Mouse (Mus musculus) left cerebral cortex, postnatal 4 days (tissue): Measurements from ENCODE around the gene Narf. TPM values are rescaled to one million over a fixed set of nuclear protein-coding genes. Genes with fewer than 3 reads are reported as not detected.

Source experiments
- DNase-seq: peaks from one replicate; pipeline ENCODE4 v3.0.0-alpha.2; 2022
- intact Hi-C: fragments of 180-260 bp; cut with DNase I; formaldehyde crosslinking; loops from one replicate; pipeline ENCODE4 v1.15.1; 2025
- total RNA-seq, 2 experiments: library from RNA; stranded (reverse); gene quantifications; 2 replicates each; pipeline ENCODE4 v1.2.3; 2021

The Narf gene
- 10 to 100 TPM; 70.6 to 73.2 TPM for total RNA-seq

DNA sequence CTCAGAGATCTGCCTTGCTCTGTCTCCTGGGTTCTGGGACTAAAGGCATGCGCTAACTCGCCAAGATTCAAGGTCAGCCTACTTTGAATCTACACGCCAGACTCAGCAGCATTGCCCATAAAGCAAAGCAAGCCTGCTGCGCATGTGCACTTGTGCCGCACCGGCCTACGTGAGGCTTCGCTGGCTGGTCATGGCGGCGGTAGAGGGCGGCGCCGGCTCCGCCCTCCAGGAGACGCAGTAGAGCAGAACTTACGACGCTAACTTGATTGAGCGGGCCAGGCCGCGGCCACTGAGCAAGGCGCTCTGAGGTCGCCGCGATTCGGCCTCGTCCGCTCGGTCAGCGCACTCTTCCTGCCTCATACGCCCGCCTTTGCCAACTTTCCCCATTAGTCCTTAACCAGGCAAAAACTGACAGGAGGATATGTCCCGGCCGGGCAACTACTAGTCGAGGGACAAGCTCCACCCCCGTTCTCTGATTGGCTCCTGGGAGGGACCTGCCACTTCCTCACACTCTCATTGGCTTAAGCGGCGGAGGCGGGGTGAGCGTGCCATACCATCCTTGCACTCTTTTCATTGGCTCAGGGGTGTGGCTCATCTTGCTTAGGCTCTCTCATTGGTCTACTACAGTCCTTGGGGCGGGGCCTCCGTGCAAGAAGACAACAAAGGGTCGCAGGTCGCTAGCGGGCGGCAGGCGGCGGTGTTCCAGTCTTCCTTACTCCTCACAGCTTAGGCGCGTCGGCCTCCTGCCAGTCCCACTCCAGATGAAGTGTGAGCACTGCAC, at the start of gene Narf:
Gene Narf (plus strand): TSS at position 690 of the 781 bp plus-strand sequence.
- intact Hi-C loops: no loop called here
- DNase-seq: peak; percentile 99

- intact Hi-C loops: no loop called here
Measured at GRCm38 (mm10) chr11:121189681-121190080, 47.4 kb upstream of the Narf start.

GRCm38 (mm10) chr11:121192742-121193141, 44.3 kb upstream of the Narf start:
- intact Hi-C loops: no loop called here
- DNase-seq: no peak

More at GRCm38 (mm10) chr11:121189681-121190080, 47.4 kb upstream of the Narf start:
- no peak for DNase-seq

DNA sequence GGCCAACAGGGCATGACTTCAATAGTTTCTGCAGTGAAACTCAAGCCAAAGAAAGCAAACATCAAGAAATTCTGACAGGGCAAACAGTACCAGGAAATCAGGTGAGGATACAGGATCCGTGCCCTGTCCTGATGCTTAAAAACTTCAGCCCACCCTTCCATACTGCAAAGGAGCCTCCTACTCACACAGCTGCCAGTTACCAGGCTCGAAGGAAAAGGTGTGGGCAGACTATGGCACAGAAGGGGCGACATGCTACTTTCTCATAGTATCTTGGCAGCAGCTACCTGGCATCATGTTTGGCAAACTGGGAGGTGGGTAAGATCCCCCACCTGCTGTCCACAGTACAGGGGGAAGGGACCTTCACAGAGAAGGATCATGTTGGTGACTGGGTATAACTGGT, 43.6 kb upstream of the Narf start:
- DNase-seq: no peak
- intact Hi-C loops: no loop called here

- intact Hi-C loops: no loop called here
- DNase-seq: no peak
Measured at GRCm38 (mm10) chr11:121198622-121199021, 38.4 kb upstream of the Narf start.

GRCm38 (mm10) chr11:121199851-121200250, 37.2 kb upstream of the Narf start:
- no peak for DNase-seq

GRCm38 (mm10) chr11:121200781-121201180, 36.3 kb upstream of the Narf start:
- intact Hi-C loops: no loop called here
- no peak for DNase-seq

More at GRCm38 (mm10) chr11:121199851-121200250, 37.2 kb upstream of the Narf start:
- intact Hi-C loops: no loop called here

- DNase-seq: peak; percentile 27
- intact Hi-C loops: no loop called here
Measured at GRCm38 (mm10) chr11:121201436-121202198, 35.4 kb upstream of the Narf start.

- intact Hi-C loops: no loop called here
- no peak for DNase-seq
Measured at GRCm38 (mm10) chr11:121203859-121204160, 33.2 kb upstream of the Narf start.

- intact Hi-C loops: no loop called here
Measured at GRCm38 (mm10) chr11:121204161-121205006, 32.7 kb upstream of the Narf start, which contains the start of the genes Hexdc and Ogfod3. TSS of gene Hexdc (plus strand) at chr11:121204433. TSS of gene Ogfod3 (minus strand) at chr11:121204711.

DNA sequence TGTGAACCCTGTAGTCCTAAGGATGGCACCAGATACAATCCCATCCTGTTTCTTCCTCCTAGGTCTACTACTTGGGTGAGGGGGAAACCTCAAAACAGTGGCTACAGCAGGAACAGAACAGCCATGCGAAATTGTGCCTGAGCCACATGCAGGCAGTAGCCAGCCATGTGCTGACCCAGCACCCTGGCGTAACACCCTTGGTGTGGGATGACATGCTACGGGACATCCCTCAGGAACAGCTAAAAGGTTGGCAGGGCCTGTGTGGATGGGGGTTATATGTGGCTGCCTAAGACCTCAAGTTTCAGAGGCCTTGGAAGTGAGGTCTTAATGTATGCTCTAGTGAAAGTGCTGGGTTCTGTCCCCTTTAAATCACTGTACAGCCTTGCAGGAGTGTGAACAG, 20.2 kb upstream of the Narf start:
- no peak for DNase-seq
- intact Hi-C loops: no loop called here

More at GRCm38 (mm10) chr11:121204161-121205006, 32.7 kb upstream of the Narf start, which contains the start of the genes Hexdc and Ogfod3:
- peak; percentile 96 for DNase-seq

DNA sequence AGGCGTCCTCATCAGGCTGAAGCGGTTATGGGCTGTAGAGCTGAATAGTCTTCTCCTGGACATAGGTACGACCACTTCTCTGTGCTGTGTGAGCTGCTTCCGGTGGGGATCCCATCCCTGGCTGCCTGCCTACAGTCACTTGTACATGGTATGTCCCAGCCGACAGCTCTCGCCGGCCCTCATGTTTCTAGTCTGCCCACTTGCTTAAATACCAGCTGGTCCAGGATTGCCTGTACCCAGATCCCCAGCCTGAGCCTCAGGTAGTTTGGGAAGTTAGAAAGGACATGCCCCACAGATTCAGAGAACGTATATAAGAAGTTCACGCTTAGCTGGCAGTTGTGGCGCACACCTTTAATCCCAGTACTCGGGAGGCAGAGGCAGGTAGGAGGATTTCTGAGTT, 17.3 kb upstream of the Narf start:
- no peak for DNase-seq
- intact Hi-C loops: no loop called here

- DNase-seq: no peak
- intact Hi-C loops: no loop called here
Measured at GRCm38 (mm10) chr11:121220771-121221170, 16.3 kb upstream of the Narf start.

GRCm38 (mm10) chr11:121221321-121222010, 15.6 kb upstream of the Narf start:
- intact Hi-C loops: no loop called here
- no peak for DNase-seq

GRCm38 (mm10) chr11:121228129-121229017, 8.7 kb upstream of the Narf start:
- no peak for DNase-seq
- intact Hi-C loops: no loop called here

- intact Hi-C loops: no loop called here
- peak; percentile 56 for DNase-seq
Measured at GRCm38 (mm10) chr11:121229018-121229439, 8.0 kb upstream of the Narf start, which contains the start of gene Cybc1. TSS of gene Cybc1 (minus strand) at chr11:121229322.

DNA sequence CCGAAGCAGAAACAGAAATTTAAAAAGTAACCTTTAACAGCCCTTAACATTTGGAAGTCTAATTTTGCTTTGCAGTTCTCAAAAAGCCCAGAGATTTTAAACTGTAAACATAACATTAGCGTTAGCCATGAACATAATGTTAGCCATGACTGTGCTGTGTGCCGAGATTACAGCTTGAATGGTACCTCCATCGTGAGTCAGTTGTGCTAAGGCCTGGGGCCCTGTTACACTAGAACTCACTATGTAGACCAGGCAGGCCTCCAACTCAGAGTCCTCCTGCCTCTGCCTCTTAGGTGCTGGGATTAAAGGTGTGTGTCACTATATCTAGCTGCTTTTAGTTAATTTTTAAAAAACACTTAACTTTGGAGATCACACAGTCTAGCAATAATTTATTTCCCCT, 5.9 kb upstream of the Narf start:
- DNase-seq: no peak
- intact Hi-C loops: no loop called here

- intact Hi-C loops: no loop called here
- DNase-seq: no peak
Measured at GRCm38 (mm10) chr11:121231628-121232291, 5.3 kb upstream of the Narf start.

DNA sequence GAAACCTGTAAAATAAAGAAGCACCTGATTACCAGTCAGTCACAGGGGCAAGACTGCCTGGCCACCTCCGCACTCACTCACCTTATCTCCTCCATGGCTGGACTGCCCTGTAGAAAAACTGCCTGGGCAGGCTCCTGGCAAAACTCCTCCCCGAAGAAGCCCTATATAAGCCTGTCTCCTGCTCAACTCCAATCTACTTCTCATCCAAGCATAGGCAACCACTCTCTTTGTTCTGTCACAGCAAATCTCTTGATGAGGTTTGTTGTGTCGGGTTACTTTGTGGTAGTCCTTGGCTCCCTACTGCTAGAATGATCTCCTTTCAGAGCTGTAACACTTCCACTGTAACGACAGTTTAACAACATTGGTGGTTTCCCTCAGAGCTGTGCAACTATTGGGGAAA, 4.3 kb upstream of the Narf start:
- intact Hi-C loops: no loop called here

More for the DNA sequence above, 4.3 kb upstream of the Narf start:
- DNase-seq: no peak
